Mouse (Mus musculus): ENCODE measurements at regions not wholly inside any gene's neighbourhood (a gene's known extent, or its start where the extent isn't known, plus 50 kb on each side); places are given as distances from the start of the nearest gene placed in this dataset.

DNA sequence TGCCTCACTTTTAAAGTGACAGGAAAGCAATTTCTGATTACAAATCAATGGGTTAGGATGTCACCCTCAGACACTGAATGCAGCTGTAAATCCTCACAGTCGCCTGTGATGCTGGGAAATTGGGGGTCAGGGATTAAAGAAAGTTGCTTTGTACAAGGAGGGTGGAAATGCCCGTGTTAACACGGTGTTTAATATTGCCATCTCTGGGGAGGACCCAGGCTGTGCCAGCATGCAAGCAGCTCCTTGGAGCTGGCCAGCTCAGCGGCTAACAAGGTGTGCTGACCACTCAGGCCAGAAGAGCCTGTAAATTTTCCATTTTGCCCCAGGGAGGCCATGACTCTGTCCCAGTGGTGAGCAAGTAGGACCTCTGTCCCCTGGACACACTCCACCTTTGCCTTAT, 522.5 kb upstream of the Sall1 start:
- H3K4me1 ChIP-seq (ENCODE audit: control insufficient read depth, insufficient read depth, insufficient read length, low read length): no peaks in the 10 kb centered on the region
- no peak overlapping the region for H3K27ac ChIP-seq (replicated peaks; ENCODE audit: low read depth, low read length)

DNA sequence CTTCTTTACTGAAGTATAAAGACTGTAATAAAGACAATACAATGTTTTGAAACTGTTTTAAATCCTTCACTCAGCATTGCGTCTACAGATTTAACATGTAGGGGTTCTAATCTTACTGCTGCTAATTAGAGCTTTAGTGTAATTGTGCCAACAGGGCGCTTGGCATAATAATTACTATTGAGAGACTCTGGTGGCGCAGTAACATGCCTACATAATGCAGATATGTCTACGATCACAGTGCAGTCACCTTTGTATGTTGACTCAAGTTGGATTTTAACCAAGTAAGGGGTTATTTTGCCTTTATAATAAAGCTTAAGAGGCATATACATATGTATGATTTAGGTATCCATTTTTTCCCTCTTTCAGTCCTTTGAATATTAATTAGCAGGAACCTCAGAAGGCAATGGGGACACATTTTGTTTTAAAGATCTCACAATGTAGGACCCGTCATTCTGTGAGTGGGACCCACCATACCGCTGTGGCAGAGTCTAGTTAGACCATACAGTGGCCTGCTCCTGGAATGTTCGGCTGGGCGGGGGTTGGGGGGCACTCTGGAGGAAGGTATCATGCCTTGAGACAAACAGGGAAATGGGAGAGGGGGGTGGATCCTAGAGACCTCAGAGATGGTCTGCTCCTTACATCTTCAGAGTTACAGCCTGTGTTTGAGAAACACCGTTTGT, 521.3 kb upstream of the Sall1 start:
- Histone ChIP-seq H3K4me1 (ENCODE audit: control insufficient read depth, insufficient read depth, insufficient read length, low read length) (no peaks in the 10 kb centered on the region), H3K27ac (replicated peaks; ENCODE audit: low read depth, low read length) (no peak overlapping the region), H3K4me3 (ENCODE audit: insufficient read depth, low read depth, low read length) (no peak overlapping the region)

More for the DNA sequence above, 522.5 kb upstream of the Sall1 start:
- no peak overlapping the region for H3K4me3 ChIP-seq (ENCODE audit: insufficient read depth, low read depth, low read length)

DNA sequence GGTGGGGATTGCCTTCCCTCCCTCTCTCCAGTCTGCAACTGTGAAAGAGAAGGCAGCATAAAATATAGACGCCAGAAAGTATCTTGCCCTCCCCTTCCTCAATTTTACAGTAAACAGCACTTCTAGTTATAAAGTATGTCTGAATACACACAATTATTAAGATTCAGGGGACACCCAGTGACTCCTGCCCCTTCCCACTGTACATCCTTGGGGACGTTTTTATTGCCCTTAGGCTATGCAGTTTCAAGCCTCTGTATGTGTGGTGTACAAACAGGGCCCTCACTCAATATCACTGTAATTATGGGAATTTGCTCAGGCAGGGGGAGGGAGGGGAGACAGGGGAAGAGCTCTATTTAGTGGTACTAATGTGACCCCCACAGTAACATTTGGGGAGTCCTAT, 519.6 kb upstream of the Sall1 start:
- Histone ChIP-seq H3K27ac (replicated peaks; ENCODE audit: low read depth, low read length) (no peak overlapping the region), H3K4me1 (ENCODE audit: control insufficient read depth, insufficient read depth, insufficient read length, low read length) (no peaks in the 10 kb centered on the region), H3K4me3 (ENCODE audit: insufficient read depth, low read depth, low read length) (no peak overlapping the region)

DNA sequence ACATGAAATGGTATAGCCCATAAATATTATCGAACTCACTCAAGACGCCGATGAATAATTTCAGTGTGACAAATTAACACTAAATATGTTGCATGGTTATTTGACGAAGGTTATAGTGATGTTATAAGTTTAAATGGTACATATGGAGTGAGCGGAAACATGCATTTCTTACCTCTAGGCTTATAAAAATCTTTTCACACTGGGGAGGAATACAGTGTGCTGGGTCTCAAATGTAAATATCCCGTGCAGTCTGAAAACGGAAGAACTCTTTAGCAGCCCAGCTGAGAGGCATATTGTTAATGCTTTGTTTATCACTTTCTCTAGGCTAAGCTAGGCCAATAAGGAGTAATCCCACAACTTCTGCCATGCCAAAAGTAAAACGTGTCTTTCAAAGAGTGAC, 518.6 kb upstream of the Sall1 start:
- Histone ChIP-seq H3K4me1 (ENCODE audit: control insufficient read depth, insufficient read depth, insufficient read length, low read length) (no peaks in the 10 kb centered on the region), H3K27ac (replicated peaks; ENCODE audit: low read depth, low read length) (no peak overlapping the region), H3K4me3 (ENCODE audit: insufficient read depth, low read depth, low read length) (no peak overlapping the region)

DNA sequence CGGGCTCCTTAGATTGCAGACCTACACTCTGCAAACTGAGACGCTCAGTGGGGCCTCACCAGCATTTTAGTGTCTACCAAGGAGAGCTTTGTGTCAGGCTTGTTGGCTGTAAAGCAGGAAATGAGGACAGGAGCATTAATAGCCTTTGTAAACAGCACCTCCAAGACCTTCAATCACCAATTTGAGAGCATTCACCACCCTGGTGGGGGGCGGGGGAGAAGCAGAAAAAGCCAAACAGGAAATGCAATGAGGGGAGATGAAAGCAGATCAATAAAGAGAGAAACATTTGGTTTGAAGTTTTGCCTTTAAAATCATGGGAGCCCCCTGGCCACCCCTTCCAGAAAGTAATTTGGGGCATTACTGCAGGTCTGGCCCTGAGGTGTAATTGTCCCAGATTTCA, 497.3 kb upstream of the Sall1 start:
- no peak overlapping the region for H3K27ac ChIP-seq (replicated peaks; ENCODE audit: low read depth, low read length)
- no peaks in the 10 kb centered on the region for H3K4me1 ChIP-seq (ENCODE audit: control insufficient read depth, insufficient read depth, insufficient read length, low read length)
- H3K4me3 ChIP-seq (ENCODE audit: insufficient read depth, low read depth, low read length): no peak overlapping the region

DNA sequence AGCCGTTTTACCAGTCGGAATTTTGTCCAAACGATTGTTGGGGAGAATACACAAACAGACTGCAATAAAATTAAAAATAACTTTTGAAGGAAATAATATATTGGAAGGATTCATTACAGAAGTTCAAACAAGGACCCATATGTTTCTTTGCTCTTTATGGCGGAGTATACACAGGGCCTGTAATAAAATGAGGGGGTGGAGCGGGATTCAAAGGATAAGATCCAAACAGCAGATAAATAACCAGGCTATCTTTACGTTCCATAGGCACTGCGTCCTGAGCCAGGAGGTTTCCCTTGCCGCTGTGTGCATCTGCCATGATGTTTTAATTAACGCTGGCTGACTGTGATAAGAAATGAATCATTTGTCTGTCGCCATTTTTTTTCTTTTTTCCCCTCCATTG, 490.6 kb upstream of the Sall1 start:
- Histone ChIP-seq H3K27ac (replicated peaks; ENCODE audit: low read depth, low read length) (no peak overlapping the region), H3K4me3 (ENCODE audit: insufficient read depth, low read depth, low read length) (no peak overlapping the region), H3K4me1 (ENCODE audit: control insufficient read depth, insufficient read depth, insufficient read length, low read length) (no peaks in the 10 kb centered on the region)

DNA sequence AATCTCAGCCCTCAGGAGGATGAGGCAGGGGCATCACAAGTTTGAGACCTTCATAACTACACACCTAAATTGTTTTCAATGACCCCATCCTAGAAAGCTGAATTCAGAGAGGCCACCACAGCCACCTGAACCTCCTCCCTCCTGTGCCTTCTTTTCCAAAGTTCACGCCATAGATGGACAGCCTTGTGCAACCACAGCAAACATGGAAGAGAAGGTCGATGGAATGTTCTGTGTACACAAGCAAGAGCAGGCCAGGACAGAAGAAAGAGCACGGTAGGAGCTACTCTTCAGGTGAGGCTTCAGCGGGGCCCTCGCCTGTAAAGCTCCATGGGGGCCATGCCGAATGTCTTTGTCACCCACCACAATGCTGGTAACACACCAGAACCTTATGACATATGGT, 481.1 kb upstream of the Sall1 start:
- H3K27ac ChIP-seq (replicated peaks; ENCODE audit: low read depth, low read length): no peak overlapping the region

DNA sequence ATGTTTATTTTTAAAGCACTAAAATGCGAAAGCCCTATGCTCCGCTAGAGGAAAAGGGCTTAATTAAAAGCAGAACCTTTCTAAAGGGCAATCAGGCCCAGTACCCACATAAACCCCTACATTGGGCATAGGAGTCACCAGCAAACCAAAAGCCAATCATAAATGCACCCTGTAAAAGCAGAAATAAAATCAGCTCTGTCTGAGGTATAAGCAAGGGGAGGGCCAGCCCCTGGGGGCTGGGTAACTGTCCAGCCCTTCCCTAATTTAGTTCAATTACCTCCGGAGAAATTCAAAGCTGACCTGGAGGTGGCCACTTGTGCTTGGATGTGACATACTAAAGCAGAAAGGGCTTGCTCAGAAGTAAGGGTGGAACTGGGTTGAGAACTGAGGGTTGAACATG, 479.4 kb upstream of the Sall1 start:
- Histone ChIP-seq H3K4me1 (ENCODE audit: control insufficient read depth, insufficient read depth, insufficient read length, low read length) (no peaks in the 10 kb centered on the region), H3K4me3 (ENCODE audit: insufficient read depth, low read depth, low read length) (no peak overlapping the region), H3K27ac (replicated peaks; ENCODE audit: low read depth, low read length) (no peak overlapping the region)

More for the DNA sequence above, 481.1 kb upstream of the Sall1 start:
- Histone ChIP-seq H3K4me1 (ENCODE audit: control insufficient read depth, insufficient read depth, insufficient read length, low read length) (no peaks in the 10 kb centered on the region), H3K4me3 (ENCODE audit: insufficient read depth, low read depth, low read length) (no peak overlapping the region)

DNA sequence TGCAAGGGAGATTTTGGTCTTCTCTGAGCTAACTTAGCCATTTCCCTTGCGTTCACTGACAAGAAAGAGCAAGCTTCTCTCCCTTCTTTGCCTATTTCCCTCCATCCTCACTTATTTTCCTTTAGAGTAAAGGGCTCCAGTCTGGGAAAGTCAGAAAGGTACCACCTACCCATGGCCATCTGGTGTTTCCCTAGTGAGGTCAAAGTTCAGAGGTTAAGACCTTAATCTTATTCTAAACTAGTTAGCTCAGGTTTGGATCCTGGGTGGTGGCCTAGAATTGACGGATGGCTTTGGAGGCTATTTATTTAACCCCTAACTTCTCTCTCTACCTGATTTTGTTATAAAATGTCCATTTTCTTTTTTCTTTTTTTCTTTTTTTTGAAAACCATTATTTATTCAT, 472.6 kb upstream of the Sall1 start:
- Histone ChIP-seq H3K4me3 (ENCODE audit: insufficient read depth, low read depth, low read length) (no peak overlapping the region), H3K27ac (replicated peaks; ENCODE audit: low read depth, low read length) (no peak overlapping the region), H3K4me1 (ENCODE audit: control insufficient read depth, insufficient read depth, insufficient read length, low read length) (no peaks in the 10 kb centered on the region)

DNA sequence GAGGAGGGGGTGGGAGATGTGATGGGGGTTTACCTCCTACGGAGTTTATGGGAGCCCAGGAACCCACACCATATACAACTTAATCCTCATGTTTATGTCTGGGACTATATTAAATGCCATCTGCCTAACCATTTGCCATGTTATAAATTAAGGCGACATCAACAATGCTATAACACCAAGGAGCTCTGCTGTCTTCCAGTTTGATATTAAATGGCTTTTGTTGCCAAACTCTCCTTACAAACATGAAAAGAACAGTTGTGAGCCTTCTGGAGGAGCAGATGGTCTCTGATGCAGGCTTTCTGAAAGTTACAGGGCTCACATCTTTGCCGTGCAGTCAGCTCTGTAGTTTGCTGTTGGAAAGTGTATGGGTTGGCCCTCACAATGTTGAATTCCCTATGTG, 470.3 kb upstream of the Sall1 start:
- Histone ChIP-seq H3K4me1 (ENCODE audit: control insufficient read depth, insufficient read depth, insufficient read length, low read length) (no peaks in the 10 kb centered on the region), H3K27ac (replicated peaks; ENCODE audit: low read depth, low read length) (no peak overlapping the region), H3K4me3 (ENCODE audit: insufficient read depth, low read depth, low read length) (no peak overlapping the region)

DNA sequence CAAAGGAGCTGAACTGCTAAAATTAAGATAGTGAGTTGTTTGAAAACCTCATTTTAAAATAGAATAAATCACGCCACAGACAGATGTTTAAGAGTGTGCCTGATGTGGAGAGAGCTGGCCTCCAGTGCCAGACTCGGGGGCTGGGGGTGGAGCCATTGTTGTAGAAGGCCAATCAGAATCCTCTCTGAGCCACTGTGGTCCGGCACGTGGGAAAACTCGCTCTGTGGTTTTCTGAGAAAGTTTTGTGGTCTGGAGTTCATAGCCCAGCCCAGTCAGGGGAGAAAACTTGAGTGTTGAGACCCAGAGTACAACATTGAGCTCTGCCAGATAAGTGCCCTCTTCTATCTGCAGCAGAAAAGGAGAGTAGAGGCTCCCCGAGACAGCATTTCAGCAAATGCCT, 463.7 kb upstream of the Sall1 start:
- no peak overlapping the region for H3K4me3 ChIP-seq (ENCODE audit: insufficient read depth, low read depth, low read length)
- no peaks in the 10 kb centered on the region for H3K4me1 ChIP-seq (ENCODE audit: control insufficient read depth, insufficient read depth, insufficient read length, low read length)
- H3K27ac ChIP-seq (replicated peaks; ENCODE audit: low read depth, low read length): no peak overlapping the region

DNA sequence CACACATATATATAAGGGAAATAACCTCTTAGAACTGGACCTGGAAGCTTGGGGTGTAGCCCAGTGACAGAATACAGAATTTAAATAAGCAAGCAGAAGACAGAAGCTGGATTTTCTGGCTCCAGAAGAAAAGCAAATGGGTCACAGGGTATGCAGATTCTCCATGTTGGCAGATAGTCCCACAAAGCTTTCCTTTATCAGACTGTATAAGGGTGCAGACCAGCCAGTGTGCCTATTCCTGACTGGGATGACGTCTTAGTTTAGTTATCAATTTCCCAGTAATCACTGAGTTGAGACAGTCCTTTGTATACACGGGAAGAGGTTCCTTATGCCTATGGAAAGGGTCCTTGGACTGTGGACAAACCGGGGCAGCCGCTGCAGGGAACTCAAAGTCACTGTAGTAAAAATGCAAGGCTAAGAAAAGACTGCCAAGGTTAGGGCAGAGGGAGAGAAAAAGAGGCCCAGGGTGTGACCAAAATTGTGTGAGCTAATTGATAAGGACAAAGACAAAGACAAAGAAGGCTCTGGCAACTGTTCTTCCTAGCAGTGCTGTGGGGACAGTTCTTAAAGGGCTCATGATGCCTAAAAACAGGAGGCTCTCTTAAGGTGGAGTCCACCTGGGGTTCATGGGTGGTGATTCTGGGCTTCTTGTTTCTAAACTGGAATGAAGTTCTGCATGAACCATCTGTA, 459.7 kb upstream of the Sall1 start:
- no peaks in the 10 kb centered on the region for H3K4me1 ChIP-seq (ENCODE audit: control insufficient read depth, insufficient read depth, insufficient read length, low read length)
- H3K4me3 ChIP-seq (ENCODE audit: insufficient read depth, low read depth, low read length): no peak overlapping the region
- no peak overlapping the region for H3K27ac ChIP-seq (replicated peaks; ENCODE audit: low read depth, low read length)

DNA sequence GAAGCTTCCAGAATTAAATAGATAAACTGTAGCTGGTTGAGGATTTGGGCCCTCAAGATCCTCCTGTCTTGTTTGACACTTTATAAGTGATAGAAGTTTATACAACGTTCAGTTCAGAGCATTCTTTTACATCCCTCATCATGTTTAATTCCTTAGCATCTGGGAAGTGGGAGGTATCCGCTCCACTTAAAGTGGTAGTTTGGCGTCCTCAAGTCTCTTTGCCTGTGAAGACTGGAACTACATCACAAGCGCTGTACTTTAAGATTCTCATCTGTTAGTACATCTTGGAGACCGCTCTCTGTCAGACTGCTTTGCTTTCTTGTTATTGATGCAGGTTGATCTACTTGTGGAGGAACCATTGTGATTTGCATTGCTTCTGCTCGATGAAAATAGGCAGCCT, 459.1 kb upstream of the Sall1 start:
- H3K4me3 ChIP-seq (ENCODE audit: insufficient read depth, low read depth, low read length): no peak overlapping the region
- no peak overlapping the region for H3K27ac ChIP-seq (replicated peaks; ENCODE audit: low read depth, low read length)
- H3K4me1 ChIP-seq (ENCODE audit: control insufficient read depth, insufficient read depth, insufficient read length, low read length): no peaks in the 10 kb centered on the region

DNA sequence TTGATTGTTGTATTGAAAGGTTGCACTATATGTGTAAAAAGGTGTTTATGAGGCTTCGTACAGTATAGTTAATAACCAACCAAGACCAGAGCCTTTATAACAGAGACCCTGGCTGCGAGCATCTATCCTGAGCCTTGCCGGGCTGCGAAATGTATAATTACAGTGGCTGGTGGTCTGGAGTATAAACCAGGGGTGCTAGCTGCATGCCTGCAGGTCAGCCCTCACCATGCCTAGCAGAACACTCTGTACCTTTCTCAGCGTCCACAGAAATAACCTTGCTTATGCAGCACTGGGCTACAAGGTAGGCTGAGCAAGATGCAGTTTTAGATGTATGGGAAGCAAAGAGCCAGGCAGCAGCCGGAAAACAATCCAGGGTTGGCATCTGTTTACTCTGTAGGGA, 457.8 kb upstream of the Sall1 start:
- Histone ChIP-seq H3K4me1 (ENCODE audit: control insufficient read depth, insufficient read depth, insufficient read length, low read length) (no peaks in the 10 kb centered on the region), H3K27ac (replicated peaks; ENCODE audit: low read depth, low read length) (no peak overlapping the region), H3K4me3 (ENCODE audit: insufficient read depth, low read depth, low read length) (no peak overlapping the region)

DNA sequence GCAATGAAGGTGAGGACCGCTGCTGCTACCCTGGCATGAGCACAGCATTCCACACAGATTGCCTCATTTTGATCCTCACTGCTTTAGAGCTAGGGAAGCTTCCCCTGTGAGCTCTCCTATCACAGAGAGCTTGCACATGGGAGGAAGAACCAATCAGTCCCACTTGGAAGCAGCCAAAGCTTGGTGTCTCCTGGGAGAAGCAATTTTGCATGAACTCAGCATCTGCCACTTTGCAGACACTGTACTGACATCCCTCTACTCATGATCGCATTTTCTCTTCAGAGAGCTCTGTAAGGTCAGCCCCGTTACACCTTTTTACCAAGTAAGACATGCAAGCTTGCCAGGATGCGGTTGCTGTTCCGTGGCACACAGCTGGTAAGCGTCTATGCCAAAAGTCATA, 455.9 kb upstream of the Sall1 start:
- Histone ChIP-seq H3K27ac (replicated peaks; ENCODE audit: low read depth, low read length) (no peak overlapping the region), H3K4me1 (ENCODE audit: control insufficient read depth, insufficient read depth, insufficient read length, low read length) (no peaks in the 10 kb centered on the region), H3K4me3 (ENCODE audit: insufficient read depth, low read depth, low read length) (no peak overlapping the region)

DNA sequence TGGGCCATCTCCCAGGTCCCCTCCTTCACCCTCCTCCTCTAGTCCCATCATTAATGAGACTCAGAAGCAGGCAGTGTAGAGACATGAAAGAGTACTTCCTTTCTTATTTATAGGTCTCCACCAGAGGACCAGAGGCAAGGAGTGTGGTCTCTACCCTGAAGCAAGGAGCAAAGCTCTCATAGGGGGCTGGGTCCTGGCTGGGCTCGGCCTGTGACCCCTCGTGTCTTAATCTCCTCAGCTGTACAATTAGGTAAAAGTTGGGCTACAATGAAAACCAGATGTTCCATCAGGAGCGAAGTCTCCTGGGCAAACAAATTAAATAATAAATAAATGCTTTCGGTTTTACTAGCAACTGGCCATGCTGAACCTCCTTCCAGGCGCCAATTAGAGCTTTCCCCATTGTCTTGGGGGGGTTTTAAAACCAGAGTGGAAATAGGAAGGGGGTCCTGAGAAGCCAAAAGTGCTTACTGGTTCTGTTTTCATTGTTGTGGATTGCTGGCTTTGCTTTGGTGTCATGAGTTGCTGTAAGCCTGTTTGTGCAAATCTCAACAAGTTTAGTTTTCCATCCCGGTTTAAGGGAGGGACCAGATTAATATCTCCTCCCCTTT, 454.2 kb upstream of the Sall1 start:
- peak overlapping the region; percentile 72 for H3K27ac ChIP-seq (replicated peaks; ENCODE audit: low read depth, low read length)
- no peak overlapping the region for H3K4me3 ChIP-seq (ENCODE audit: insufficient read depth, low read depth, low read length)
- no peaks in the 10 kb centered on the region for H3K4me1 ChIP-seq (ENCODE audit: control insufficient read depth, insufficient read depth, insufficient read length, low read length)

Measured in brown adipose tissue, adult 24 weeks (tissue).